Mouse (Mus musculus) MEL (cell line): ENCODE data around the gene Uprt.

ENCODE experiments used
- CTCF ChIP-seq, 3 experiments: IDR thresholded peaks in 2 of 3; conservative IDR thresholded peaks in 1 of 3; 2 replicates each; pipeline ENCODE4 v1.5.1; 2011 to 2012; ENCODE audit warnings: low read length in 3 of 3, low read depth in 2 of 3, mild to moderate bottlenecking in 2 of 3, improper control_type of control experiment in 1 of 3, inconsistent platforms in 1 of 3, mixed read lengths in 1 of 3, moderate library complexity in 1 of 3; ENCODE audit not compliant: control insufficient read depth in 1 of 3, insufficient read depth in 1 of 3, poor library complexity in 1 of 3, severe bottlenecking in 1 of 3
- EP300 ChIP-seq, 2 experiments: IDR thresholded peaks; 2 replicates each; pipeline ENCODE4 v1.6.1; 2011; ENCODE audit warnings: improper control_type of control experiment in 2 of 2, low read length in 2 of 2, low read depth in 1 of 2, mild to moderate bottlenecking in 1 of 2
- MXI1 ChIP-seq: IDR thresholded peaks from 2 replicates; pipeline ENCODE4 v1.6.1; 2011; ENCODE audit warnings: mild to moderate bottlenecking, low read depth, low read length, improper control_type of control experiment
- NELFE ChIP-seq: IDR thresholded peaks from 2 replicates; pipeline ENCODE4 v1.6.1; 2011; ENCODE audit warnings: low read depth, low read length, improper control_type of control experiment
- NRF1 ChIP-seq: IDR thresholded peaks from 2 replicates; pipeline ENCODE4 v1.6.1; 2014; ENCODE audit warnings: low read depth, mild to moderate bottlenecking, inconsistent platforms, low read length, improper control_type of control experiment, moderate library complexity; ENCODE audit not compliant: poor library complexity, insufficient read depth, severe bottlenecking
- POLR2A ChIP-seq, 2 experiments: IDR thresholded peaks; 2 replicates each; pipeline ENCODE4 v1.6.1; 2011 to 2012; ENCODE audit warnings: low read length in 2 of 2, mild to moderate bottlenecking in 2 of 2, control low read depth in 1 of 2, improper control_type of control experiment in 1 of 2, low read depth in 1 of 2, moderate library complexity in 1 of 2; ENCODE audit not compliant: control insufficient read depth in 1 of 2, insufficient read depth in 1 of 2, poor library complexity in 1 of 2
- POLR2AphosphoS2 ChIP-seq: IDR thresholded peaks from 2 replicates; pipeline ENCODE4 v1.6.1; 2011; ENCODE audit warnings: low read length, improper control_type of control experiment
- USF1 ChIP-seq: IDR thresholded peaks from 2 replicates; pipeline ENCODE4 v1.6.1; 2014; ENCODE audit warnings: low read depth, mild to moderate bottlenecking, inconsistent platforms, low read length, improper control_type of control experiment, moderate library complexity

- TF ChIP-seq NELFE (no peak), EP300 (IDR thresholded peaks at IDR 0.05; ENCODE audit: low read depth in 1 of 2, low read length in 2 of 2) (no peak), POLR2A (IDR thresholded peaks at IDR 0.05; ENCODE audit: control insufficient read depth in 1 of 2, insufficient read depth in 1 of 2, low read depth in 1 of 2, low read length in 2 of 2, poor library complexity in 1 of 2) (no peak), NRF1 (no peak), POLR2AphosphoS2 (no peak), CTCF (IDR thresholded peaks at IDR 0.05 in 2 of 3, conservative IDR thresholded peaks at IDR 0.05 in 1 of 3; ENCODE audit: control insufficient read depth in 1 of 3, insufficient read depth in 1 of 3, low read depth in 2 of 3, low read length in 3 of 3, poor library complexity in 1 of 3, severe bottlenecking in 1 of 3) (no peak), MXI1 (no peak), USF1 (no peak)
Observed at GRCm38 (mm10) chrX:104464376-104464775, 18.2 kb upstream of the Uprt start.
